In genomic region chr11:62919946-62920742, GRCm38 (mm10) we compare ENCODE assay signal across 11 mouse cellular contexts. TPM values are rescaled to one million over a fixed set of nuclear protein-coding genes. Genes with fewer than 3 reads are reported as not detected.
DNase-seq lines count a peak whose midpoint lies in the region; ATAC-seq lines count a peak whose summit lies in the region.
"Had no signal": no experiment of that assay in that cellular context is flagged by ENCODE, and none has a peak within 500 bp of the region (broad histone marks: within the 10 kb centered on the region; RNA-seq: fewer than 3 reads in every experiment).

No protein-coding gene starts in this region.

- H3K36me3 ChIP-seq in heart, embryonic 13.5 days, result no peaks in the 10 kb centered on the region
- H3K36me3 ChIP-seq in heart, embryonic 11.5 days (ENCODE audit: control insufficient read depth, insufficient read depth, low read length), result no peaks in the 10 kb centered on the region
- H3K36me3 ChIP-seq in embryonic facial prominence, embryonic 15.5 days, result no peaks in the 10 kb centered on the region
- no peaks in the 10 kb centered on the region for H3K36me3 ChIP-seq in limb, embryonic 13.5 days

- H3K27me3 ChIP-seq in heart, embryonic 13.5 days (replicated peaks), result 0 out of 2 replicates have a peak, but pooled peaks cover 4% of the 10 kb centered on the region
- no peaks in the 10 kb centered on the region for H3K27me3 ChIP-seq in heart, embryonic 11.5 days (ENCODE audit: control insufficient read depth, insufficient read depth, low read length)
- no peaks in the 10 kb centered on the region; the same call in 1 of the 2 replicates for H3K27me3 ChIP-seq in embryonic facial prominence, embryonic 15.5 days
- H3K27me3 ChIP-seq in limb, embryonic 13.5 days, result no peaks in the 10 kb centered on the region
- H3K27me3 ChIP-seq: CH12.LX had no signal

- 61% methylated on average over 6 of the region's 6 CpGs for WGBS in heart, embryonic 13.5 days
- 71% methylated on average over 6 of the region's 6 CpGs for WGBS in heart, embryonic 11.5 days (ENCODE audit: insufficient replicate concordance)
- 45% methylated on average over 6 of the region's 6 CpGs for WGBS in embryonic facial prominence, embryonic 15.5 days
- WGBS in limb, embryonic 13.5 days, result 64% methylated on average over 6 of the region's 6 CpGs

- H3K4me1 ChIP-seq in heart, embryonic 13.5 days, result peaks cover 22% of the 10 kb centered on the region
- peaks cover 9% of the 10 kb centered on the region for H3K4me1 ChIP-seq in heart, embryonic 11.5 days (ENCODE audit: control insufficient read depth, insufficient read depth, low read length)
- peaks cover 25% of the 10 kb centered on the region for H3K4me1 ChIP-seq in embryonic facial prominence, embryonic 15.5 days
- H3K4me1 ChIP-seq in limb, embryonic 13.5 days, result peaks cover 27% of the 10 kb centered on the region

- DNase-seq in 3134 (ENCODE audit: extremely low read depth, insufficient read length, low spot score), result peak; percentile 35
- DNase-seq in embryo, embryonic 10.5 days (ENCODE audit: low spot score), result no peak
- DNase-seq in frontal cortex, postnatal 25 days (ENCODE audit: low spot score in 2 of 2), result no peak

- peak overlapping the region; percentile 33 for H3K9ac ChIP-seq in heart, embryonic 13.5 days
- H3K9ac ChIP-seq in heart, embryonic 11.5 days (ENCODE audit: low read depth, low read length), result no peak overlapping the region
- H3K9ac ChIP-seq in embryonic facial prominence, embryonic 15.5 days, result no peak overlapping the region
- H3K9ac ChIP-seq in limb, embryonic 13.5 days, result no peak overlapping the region

- peak overlapping the region; percentile 74 for H3K27ac ChIP-seq in heart, embryonic 13.5 days (replicated peaks)
- H3K27ac ChIP-seq in heart, embryonic 11.5 days (ENCODE audit: low read depth, low read length), result no peak overlapping the region
- peak overlapping the region; percentile 86 for H3K27ac ChIP-seq in embryonic facial prominence, embryonic 15.5 days (replicated peaks)
- peak overlapping the region; percentile 97 for H3K27ac ChIP-seq in limb, embryonic 13.5 days

- 0 out of 2 replicates have a peak, but pooled peaks cover 7% of the 10 kb centered on the region for H3K9me3 ChIP-seq in heart, embryonic 13.5 days
- H3K9me3 ChIP-seq in heart, embryonic 11.5 days (replicated peaks; ENCODE audit: control insufficient read depth, low read length), result no peaks in the 10 kb centered on the region
- no peaks in the 10 kb centered on the region for H3K9me3 ChIP-seq in embryonic facial prominence, embryonic 15.5 days (replicated peaks)
- H3K9me3 ChIP-seq in limb, embryonic 13.5 days, result 0 out of 2 replicates have a peak, but pooled peaks cover 4% of the 10 kb centered on the region

- H3K4me3 ChIP-seq in heart, embryonic 13.5 days, result peak overlapping the region; percentile 38; the same call in 1 of the 2 replicates
- H3K4me3 ChIP-seq in heart, embryonic 11.5 days (ENCODE audit: low read depth, low read length), result no peak overlapping the region
- H3K4me3 ChIP-seq in embryonic facial prominence, embryonic 15.5 days (replicated peaks), result peak overlapping the region; percentile 31; the same call in 1 of the 2 replicates
- peak overlapping the region; percentile 31 for H3K4me3 ChIP-seq in limb, embryonic 13.5 days

- ATAC-seq in heart, embryonic 13.5 days (ENCODE audit: extremely low read depth, insufficient number of reproducible peaks, low FRiP score, low TSS enrichment), result no peak
- ATAC-seq in heart, embryonic 11.5 days (replicated peaks; ENCODE audit: insufficient number of reproducible peaks, low FRiP score, low TSS enrichment), result no peak
- ATAC-seq in embryonic facial prominence, embryonic 15.5 days (ENCODE audit: insufficient number of reproducible peaks, low FRiP score, low TSS enrichment, low read depth), result peak; percentile 65; the same call in 1 of the 2 replicates
- ATAC-seq in limb, embryonic 13.5 days (ENCODE audit: low FRiP score, low read depth), result peak; percentile 55; the same call in 1 of the 2 replicates
- ATAC-seq in erythroblast, adult 5-6 weeks (replicated peaks; ENCODE audit: low FRiP score, poor library complexity, severe bottlenecking), result no peak

- peak overlapping the region; percentile 69 for H3K4me2 ChIP-seq in heart, embryonic 13.5 days
- H3K4me2 ChIP-seq in heart, embryonic 11.5 days, result no peak overlapping the region
- peak overlapping the region; percentile 48 for H3K4me2 ChIP-seq in embryonic facial prominence, embryonic 15.5 days (replicated peaks)
- peak overlapping the region; percentile 50 for H3K4me2 ChIP-seq in limb, embryonic 13.5 days (replicated peaks)

RNA-seq across cellular contexts. Expression of gene Cdrt4, which starts 30.8 kb away (rescaled TPM):
- not detected in 2 replicates for polyA plus RNA-seq in heart, embryonic 13.5 days (2015; fragmentation: Nextera tagmentation; extraction: Ambion mirVana)
- polyA plus RNA-seq in heart, embryonic 11.5 days (2014; fragmentation: Nextera tagmentation; extraction: Ambion mirVana), result 0.54 TPM in 1 of 2 replicates, not detected in the other
- polyA plus RNA-seq in embryonic facial prominence, embryonic 15.5 days (2015; fragmentation: Nextera tagmentation; extraction: Ambion mirVana), result 0.25 and 0.32 TPM in 2 replicates
- 0.56 and 0.62 TPM in 2 replicates for polyA plus RNA-seq in limb, embryonic 13.5 days (2015; fragmentation: Nextera tagmentation; extraction: Ambion mirVana)
- total RNA-seq in erythroblast, adult 5-6 weeks (2015; ENCODE audit: low replicate concordance), result not detected in 2 replicates
- total RNA-seq in erythroblast, adult 5-6 weeks (2017; ENCODE audit: low replicate concordance), result not detected in 2 replicates
- total RNA-seq: CH12.LX; layer of hippocampus, postnatal 14 days had no signal
- polyA plus RNA-seq: thymus, adult 2 months had no signal

RNA-seq across cellular contexts. Expression of gene Tvp23b, which starts 40.9 kb away (rescaled TPM):
- 47.7 and 52.3 TPM in 2 replicates for polyA plus RNA-seq in heart, embryonic 13.5 days (2015; fragmentation: Nextera tagmentation; extraction: Ambion mirVana)
- polyA plus RNA-seq in heart, embryonic 11.5 days (2014; fragmentation: Nextera tagmentation; extraction: Ambion mirVana), result 47.3 and 49.4 TPM in 2 replicates
- 79.9 and 81.1 TPM in 2 replicates for polyA plus RNA-seq in embryonic facial prominence, embryonic 15.5 days (2015; fragmentation: Nextera tagmentation; extraction: Ambion mirVana)
- polyA plus RNA-seq in limb, embryonic 13.5 days (2015; fragmentation: Nextera tagmentation; extraction: Ambion mirVana), result 64.2 and 67.1 TPM in 2 replicates
- 2.7 and 10.7 TPM in 2 replicates for total RNA-seq in erythroblast, adult 5-6 weeks (2015; ENCODE audit: low replicate concordance)
- 2.4 and 5.7 TPM in 2 replicates for total RNA-seq in erythroblast, adult 5-6 weeks (2017; ENCODE audit: low replicate concordance)

Comparison
In these comparisons a context has a peak if more than half of its experiments do, and no peak if none do; other contexts are left out.
1. ATAC-seq: peak in embryonic facial prominence, embryonic 15.5 days (single experiment) and limb, embryonic 13.5 days (single experiment); none in heart, embryonic 13.5 days (single experiment), heart, embryonic 11.5 days (single experiment) and erythroblast, adult 5-6 weeks (single experiment).